Mouse (Mus musculus) small intestine, adult 2 months (tissue): ENCODE measurements around the gene Snx11.

Experiments used
- CTCF ChIP-seq: fragments of 200-500 bp; IDR thresholded peaks from 2 replicates; pipeline ENCODE4 v1.5.1; 2012; ENCODE audit warnings: low read depth, mild to moderate bottlenecking, control low read depth, inconsistent platforms, low read length, moderate library complexity, mixed read lengths; ENCODE audit not compliant: insufficient replicate concordance, insufficient read length; ENCODE audit errors: extremely low read depth
- POLR2A ChIP-seq: fragments of 200-500 bp; IDR thresholded peaks from 2 replicates; pipeline ENCODE4 v1.6.1; 2012; ENCODE audit warnings: low read depth, mild to moderate bottlenecking, control low read depth, inconsistent platforms, low read length, moderate library complexity

GRCm38 (mm10) chr11:96795491-96795890 lies 18.1 kb upstream of the Snx11 start:
- TF ChIP-seq POLR2A (no peak), CTCF (peak; percentile 20; the same call in 1 of the 2 replicates)
